Mouse (Mus musculus) cerebellum, adult 18-20 months (tissue): ENCODE data around the gene Ptgds.
A peak's percentile ranks its signal among the peaks of the same experiment; 100 is the strongest.

Experiments
- DNase-seq, 2 experiments: peaks; one replicate each; pipeline ENCODE4 v3.0.0; 2021

Gene Ptgds

GRCm38 (mm10) chr2:25479551-25480311 is 9.9 kb upstream of the Ptgds start:
- no peak for DNase-seq

- peak; percentile 97 to 98 for DNase-seq
These were observed 8.3 kb upstream of the Ptgds start for GRCm38 (mm10) chr2:25477967-25478675.

GRCm38 (mm10) chr2:25477541-25477940 is 7.7 kb upstream of the Ptgds start:
- DNase-seq, result no peak

- DNase-seq, result no peak
These were observed 2.7 kb upstream of the Ptgds start for GRCm38 (mm10) chr2:25472550-25472949.

GRCm38 (mm10) chr2:25468962-25469915 is 607 bp downstream of the Ptgds start:
- peak; percentile 67 to 77 for DNase-seq

GRCm38 (mm10) chr2:25467606-25468303 is 2.1 kb downstream of the Ptgds start:
- DNase-seq, result no peak

GRCm38 (mm10) chr2:25465816-25466635 is 3.8 kb downstream of the Ptgds start:
- DNase-seq, result peak; percentile 53 to 61

GRCm38 (mm10) chr2:25465256-25465655 is 4.6 kb downstream of the Ptgds start:
- no peak for DNase-seq

- DNase-seq, result peak; percentile 65 to 73
These were observed 6.2 kb downstream of the Ptgds start for GRCm38 (mm10) chr2:25463630-25464029.

GRCm38 (mm10) chr2:25461407-25461806 is 8.4 kb downstream of the Ptgds start:
- no peak for DNase-seq

- DNase-seq, result peak; percentile 92 to 94
These were observed 9.1 kb downstream of the Ptgds start, which contains the start of gene Paxx for GRCm38 (mm10) chr2:25460551-25461309. TSS of gene Paxx (minus strand) at chr2:25461094.

GRCm38 (mm10) chr2:25460135-25460534 is 9.7 kb downstream of the Ptgds start:
- DNase-seq, result peak in 1 of 2 experiments; percentile 53

- DNase-seq, result peak in 1 of 2 experiments; percentile 57
These were observed 10.9 kb downstream of the Ptgds start for GRCm38 (mm10) chr2:25458911-25459310.

- peak; percentile 52 to 57 for DNase-seq
These were observed 12.6 kb downstream of the Ptgds start for GRCm38 (mm10) chr2:25457022-25457896.

GRCm38 (mm10) chr2:25456205-25456953 is 13.5 kb downstream of the Ptgds start, which contains the start of gene Clic3:
TSS of gene Clic3 (plus strand) at chr2:25456838.
- peak in 1 of 2 experiments; percentile 31 for DNase-seq

GRCm38 (mm10) chr2:25452951-25453350 is 16.9 kb downstream of the Ptgds start:
- DNase-seq, result no peak

GRCm38 (mm10) chr2:25450853-25451647 is 18.8 kb downstream of the Ptgds start:
- DNase-seq, result no peak

GRCm38 (mm10) chr2:25442682-25443081 is 27.2 kb downstream of the Ptgds start:
- no peak for DNase-seq
